Mouse (Mus musculus) erythroid progenitor cell, adult 5-6 weeks (primary cell): ENCODE results near the gene Olfr355. TPM values are rescaled to one million over a fixed set of nuclear protein-coding genes. Genes with fewer than 3 reads are reported as not detected.

ENCODE experiments used
- ATAC-seq: replicated peaks from 2 replicates; pipeline ENCODE4 v1.8.0; 2016; ENCODE audit warnings: moderate number of reproducible peaks, mild to moderate bottlenecking, moderate TSS enrichment, inconsistent platforms; ENCODE audit not compliant: poor library complexity, low FRiP score, severe bottlenecking
- total RNA-seq, 2 experiments: library from RNA; stranded (forward) in 1 of 2; stranded (reverse) in 1 of 2; fragments of 150-400 nt in 1 of 2; fragments of 186-747, 209-891 nt in 1 of 2; gene quantifications; 2 replicates each; pipeline versions ENCODE4 v1.2.3 to v1.2.4; 2015 to 2017; ENCODE audit warnings: low replicate concordance in 2 of 2

Gene Olfr355
- not detected in 2 replicates for total RNA-seq (2015; ENCODE audit: low replicate concordance)
- not detected in 2 replicates for total RNA-seq (2017; ENCODE audit: low replicate concordance)

- ATAC-seq = no peak
Observed at GRCm38 (mm10) chr2:36928797-36929196, at the start of gene Olfr355. Gene Olfr355, minus strand, starts transcription at chr2:36928897.

- ATAC-seq = no peak
Observed at GRCm38 (mm10) chr2:36936821-36937220, 8.1 kb upstream of the Olfr355 start, which contains the start of gene Olfr356. Gene Olfr356, plus strand, starts transcription at chr2:36937121.

GRCm38 (mm10) chr2:36905380-36905779 lies 23.3 kb downstream of the Olfr355 start, which contains the start of gene Olfr354:
Gene Olfr354, plus strand, starts transcription at chr2:36905680.
- no peak for ATAC-seq

DNA sequence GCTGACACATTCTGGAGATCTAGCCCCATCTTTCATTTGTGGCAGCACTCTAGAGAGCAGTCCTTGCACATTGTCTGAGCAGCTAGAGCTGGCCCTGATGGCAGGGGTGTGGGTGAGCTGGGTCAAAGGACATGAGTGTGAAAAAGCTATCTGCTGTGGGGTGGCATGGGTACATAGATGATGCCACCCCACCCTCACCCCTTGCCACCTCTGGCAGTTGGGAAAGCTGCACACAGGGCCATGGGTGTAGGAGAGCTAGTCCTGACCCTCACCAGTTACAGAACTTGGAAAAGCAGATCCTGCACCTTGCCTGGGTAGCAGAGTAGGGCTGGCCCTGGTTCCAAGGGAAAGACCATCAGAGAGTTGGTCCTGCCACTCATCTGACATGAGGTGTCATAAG lies 31.6 kb downstream of the Olfr355 start:
- ATAC-seq = no peak

GRCm38 (mm10) chr2:36892836-36893235 lies 35.9 kb downstream of the Olfr355 start, which contains the start of gene Olfr353:
Gene Olfr353, minus strand, starts transcription at chr2:36892936.
- no peak for ATAC-seq

Other genes starting within 250 kb of the Olfr355 start
- gene Olfr346, start 243.1 kb downstream of the Olfr355 start, total RNA-seq (2015; ENCODE audit: low replicate concordance) = not detected in 2 replicates
- not detected in 2 replicates for gene Olfr346, start 243.1 kb downstream of the Olfr355 start, total RNA-seq (2017; ENCODE audit: low replicate concordance)
- not detected in 2 replicates for gene Olfr347, start 197.0 kb downstream of the Olfr355 start, total RNA-seq (2015; ENCODE audit: low replicate concordance)
- not detected in 2 replicates for gene Olfr347, start 197.0 kb downstream of the Olfr355 start, total RNA-seq (2017; ENCODE audit: low replicate concordance)
- gene Olfr348, start 144.6 kb downstream of the Olfr355 start, total RNA-seq (2015; ENCODE audit: low replicate concordance) = not detected in 2 replicates
- gene Olfr348, start 144.6 kb downstream of the Olfr355 start, total RNA-seq (2017; ENCODE audit: low replicate concordance) = not detected in 2 replicates
- not detected in 2 replicates for gene Olfr50, start 138.4 kb downstream of the Olfr355 start, total RNA-seq (2015; ENCODE audit: low replicate concordance)
- gene Olfr50, start 138.4 kb downstream of the Olfr355 start, total RNA-seq (2017; ENCODE audit: low replicate concordance) = not detected in 2 replicates
- not detected in 2 replicates for gene Olfr3, start 111.9 kb downstream of the Olfr355 start, total RNA-seq (2015; ENCODE audit: low replicate concordance)
- gene Olfr3, start 111.9 kb downstream of the Olfr355 start, total RNA-seq (2017; ENCODE audit: low replicate concordance) = not detected in 2 replicates
- not detected in 2 replicates for gene Olfr350, start 82.6 kb downstream of the Olfr355 start, total RNA-seq (2015; ENCODE audit: low replicate concordance)
- gene Olfr350, start 82.6 kb downstream of the Olfr355 start, total RNA-seq (2017; ENCODE audit: low replicate concordance) = not detected in 2 replicates
- not detected in 2 replicates for gene Olfr351, start 66.2 kb downstream of the Olfr355 start, total RNA-seq (2015; ENCODE audit: low replicate concordance)
- not detected in 2 replicates for gene Olfr351, start 66.2 kb downstream of the Olfr355 start, total RNA-seq (2017; ENCODE audit: low replicate concordance)
- not detected in 2 replicates for gene Olfr352, start 60.4 kb downstream of the Olfr355 start, total RNA-seq (2015; ENCODE audit: low replicate concordance)
- not detected in 2 replicates for gene Olfr352, start 60.4 kb downstream of the Olfr355 start, total RNA-seq (2017; ENCODE audit: low replicate concordance)
- not detected in 2 replicates for gene Olfr353, start 36.0 kb downstream of the Olfr355 start, total RNA-seq (2015; ENCODE audit: low replicate concordance)
- not detected in 2 replicates for gene Olfr353, start 36.0 kb downstream of the Olfr355 start, total RNA-seq (2017; ENCODE audit: low replicate concordance)
- gene Olfr354, start 23.2 kb downstream of the Olfr355 start, total RNA-seq (2015; ENCODE audit: low replicate concordance) = not detected in 2 replicates
- not detected in 2 replicates for gene Olfr354, start 23.2 kb downstream of the Olfr355 start, total RNA-seq (2017; ENCODE audit: low replicate concordance)
- gene Olfr356, start 8.2 kb upstream of the Olfr355 start, total RNA-seq (2015; ENCODE audit: low replicate concordance) = not detected in 2 replicates
- gene Olfr356, start 8.2 kb upstream of the Olfr355 start, total RNA-seq (2017; ENCODE audit: low replicate concordance) = not detected in 2 replicates
- not detected in 2 replicates for gene Olfr357, start 64.9 kb upstream of the Olfr355 start, total RNA-seq (2015; ENCODE audit: low replicate concordance)
- not detected in 2 replicates for gene Olfr357, start 64.9 kb upstream of the Olfr355 start, total RNA-seq (2017; ENCODE audit: low replicate concordance)
- gene Olfr358, start 80.4 kb upstream of the Olfr355 start, total RNA-seq (2015; ENCODE audit: low replicate concordance) = not detected in 2 replicates
- not detected in 2 replicates for gene Olfr358, start 80.4 kb upstream of the Olfr355 start, total RNA-seq (2017; ENCODE audit: low replicate concordance)
- not detected in 2 replicates for gene Olfr360, start 136.8 kb upstream of the Olfr355 start, total RNA-seq (2015; ENCODE audit: low replicate concordance)
- gene Olfr360, start 136.8 kb upstream of the Olfr355 start, total RNA-seq (2017; ENCODE audit: low replicate concordance) = not detected in 2 replicates
- gene Olfr361, start 160.4 kb upstream of the Olfr355 start, total RNA-seq (2015; ENCODE audit: low replicate concordance) = not detected in 2 replicates
- not detected in 2 replicates for gene Olfr361, start 160.4 kb upstream of the Olfr355 start, total RNA-seq (2017; ENCODE audit: low replicate concordance)
- gene Olfr362, start 189.0 kb upstream of the Olfr355 start, total RNA-seq (2015; ENCODE audit: low replicate concordance) = not detected in 2 replicates
- not detected in 2 replicates for gene Olfr362, start 189.0 kb upstream of the Olfr355 start, total RNA-seq (2017; ENCODE audit: low replicate concordance)
- not detected in 2 replicates for gene Olfr364-ps1, start 210.4 kb upstream of the Olfr355 start, total RNA-seq (2015; ENCODE audit: low replicate concordance)
- gene Olfr364-ps1, start 210.4 kb upstream of the Olfr355 start, total RNA-seq (2017; ENCODE audit: low replicate concordance) = not detected in 2 replicates